Comparison of ENCODE assay signal across 21 mouse cellular contexts in genomic region chr4:130154250-130154649, GRCm38 (mm10). TPM values are rescaled to one million over a fixed set of nuclear protein-coding genes. Genes with fewer than 3 reads are reported as not detected.
"Had no signal": no experiment of that assay in that cellular context is flagged by ENCODE, and none has a peak within 500 bp of the region (broad histone marks: within the 10 kb centered on the region; RNA-seq: fewer than 3 reads in every experiment).

No protein-coding gene starts in this region.

- H3K27ac ChIP-seq: lung, embryonic 15.5 days; midbrain, embryonic 10.5 days; midbrain, embryonic 12.5 days; neural tube, embryonic 13.5 days; neural tube, embryonic 15.5 days had no signal

- ATAC-seq: midbrain, embryonic 16.5 days had no signal

- H3K9me3 ChIP-seq: lung, embryonic 15.5 days; midbrain, embryonic 10.5 days; neural tube, embryonic 13.5 days; neural tube, embryonic 15.5 days had no signal

- DNase-seq: lung, adult 2 months; lung, postnatal 10 days; lung, postnatal 4 days; midbrain, embryonic 14.5 days; retina, postnatal 1 day; right cerebral cortex, adult 18-20 months; right cerebral cortex, postnatal 25 days; right cerebral cortex, postnatal 4 days; spleen, adult 18-20 months; thymus, adult 2 months; thymus, postnatal 25 days; thymus, postnatal 4 days had no signal

- H3K9ac ChIP-seq: lung, embryonic 15.5 days; midbrain, embryonic 12.5 days; neural tube, embryonic 13.5 days; neural tube, embryonic 15.5 days had no signal

- H3K36me3 ChIP-seq: lung, embryonic 15.5 days; midbrain, embryonic 10.5 days; midbrain, embryonic 12.5 days; neural tube, embryonic 13.5 days; neural tube, embryonic 15.5 days had no signal

- H3K4me2 ChIP-seq: lung, embryonic 15.5 days; midbrain, embryonic 12.5 days; neural tube, embryonic 13.5 days; neural tube, embryonic 15.5 days had no signal

- H3K4me1 ChIP-seq: lung, embryonic 15.5 days; midbrain, embryonic 10.5 days; midbrain, embryonic 12.5 days; neural tube, embryonic 13.5 days; neural tube, embryonic 15.5 days had no signal

- H3K4me3 ChIP-seq: lung, embryonic 15.5 days; midbrain, embryonic 10.5 days; midbrain, embryonic 12.5 days; neural tube, embryonic 13.5 days; neural tube, embryonic 15.5 days had no signal

RNA-seq across cellular contexts. Expression of gene Hcrtr1, which starts 15.1 kb away (rescaled TPM):
- total RNA-seq: megakaryocyte, adult 5-6 weeks; megakaryocyte-erythroid progenitor cell, adult 5-6 weeks; monocyte, adult 5-6 weeks had no signal

RNA-seq across cellular contexts. Expression of gene Tinagl1, which starts 20.7 kb away (rescaled TPM):
- total RNA-seq: monocyte, adult 5-6 weeks had no signal
